Mouse (Mus musculus) neural tube, embryonic 12.5 days (tissue): ENCODE data around the gene Fbln1. TPM values are rescaled to one million over a fixed set of nuclear protein-coding genes. Genes with fewer than 3 reads are reported as not detected.
A peak's percentile ranks its signal among the peaks of the same experiment; 100 is the strongest.
"Not testable (repeated sequence)": the region's sequence is repeated elsewhere in the genome, so short reads cannot be mapped to it uniquely, and the experiment has no call there.

Experiments
- ATAC-seq: fragments of 200-750 bp; cut with Nextera tagmentation; 2 replicates; pipeline ENCODE4 v1.8.0; 2017; ENCODE audit warnings: low read depth, mild to moderate bottlenecking, moderate TSS enrichment, moderate library complexity; ENCODE audit not compliant: low FRiP score
- H3K27ac ChIP-seq: fragments of 300-500 bp; sonication (generic); 2 replicates; pipeline ENCODE4 v1.5.1; 2016
- H3K27me3 ChIP-seq: fragments of 300-500 bp; sonication (generic); replicated peaks from 2 replicates; pipeline ENCODE4 v1.6.1; 2016; ENCODE audit warnings: mild to moderate bottlenecking
- H3K36me3 ChIP-seq: fragments of 300-500 bp; sonication (generic); 2 replicates; pipeline ENCODE4 v1.6.1; 2016; ENCODE audit warnings: mild to moderate bottlenecking
- H3K4me1 ChIP-seq: fragments of 300-500 bp; sonication (generic); 2 replicates; pipeline ENCODE4 v1.6.1; 2016
- H3K4me2 ChIP-seq: fragments of 300-500 bp; sonication (generic); replicated peaks from 2 replicates; pipeline ENCODE4 v1.6.1; 2016; ENCODE audit warnings: mild to moderate bottlenecking
- H3K4me3 ChIP-seq: fragments of 300-500 bp; sonication (generic); 2 replicates; pipeline ENCODE4 v1.5.1; 2016
- H3K9ac ChIP-seq: fragments of 300-500 bp; sonication (generic); 2 replicates; pipeline ENCODE4 v1.6.1; 2016; ENCODE audit warnings: mild to moderate bottlenecking
- H3K9me3 ChIP-seq: fragments of 300-500 bp; sonication (generic); 2 replicates; pipeline ENCODE4 v1.6.1; 2016; ENCODE audit warnings: mild to moderate bottlenecking
- WGBS: fragments of 180-500 bp; shearing (Covaris S2); methylation state at CpG from one replicate; pipeline ENCODE4 v1.1.7; 2016; 5-methylcytosine and 5-hydroxymethylcytosine counted together
- polyA plus RNA-seq: library from polyadenylated mRNA; unstranded; fragments of >200 nt; fragmentation: Nextera tagmentation; extraction: Ambion mirVana; gene quantifications from 2 replicates; pipeline ENCODE4 v1.2.1, GENCODE M21; 2016

Gene Fbln1
- polyA plus RNA-seq, 1 experiment from 2014 or later = 102 TPM

DNA sequence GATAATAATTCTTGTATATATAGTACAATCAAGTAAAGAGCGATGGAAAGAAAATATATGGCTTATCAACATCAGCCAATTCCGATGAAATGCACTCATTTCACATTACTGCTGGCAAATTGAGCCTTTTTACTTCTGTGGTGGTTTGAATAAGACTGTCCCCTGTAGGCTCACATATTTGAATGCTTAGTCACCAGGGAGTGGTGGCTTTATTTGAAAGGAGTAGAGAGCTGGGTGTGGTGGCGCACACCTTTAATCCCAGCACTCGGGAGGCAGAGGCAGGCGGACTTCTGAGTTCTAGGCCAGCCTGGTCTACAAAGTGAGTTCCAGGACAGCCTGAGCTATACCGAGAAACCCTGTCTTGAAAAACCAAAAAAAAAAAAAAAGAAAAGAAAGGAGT is 127.8 kb downstream of the Fbln1 start:
- H3K4me3 ChIP-seq, ATAC-seq, H3K9ac ChIP-seq, H3K9me3 ChIP-seq, H3K27me3 ChIP-seq, H3K27ac ChIP-seq, H3K36me3 ChIP-seq, H3K4me2 ChIP-seq: not testable (repeated sequence)
- 88% methylated on average over 6 of the region's 6 CpGs for WGBS
- H3K4me1 ChIP-seq = peaks cover 12% of the 10 kb centered on the region

- H3K9me3 ChIP-seq = no peaks in the 10 kb centered on the region
- no peak overlapping the region for H3K9ac ChIP-seq
- no peaks in the 10 kb centered on the region for H3K27me3 ChIP-seq
- 66% methylated on average over 3 of the region's 3 CpGs for WGBS
- no peak overlapping the region for H3K27ac ChIP-seq
- peaks cover 16% of the 10 kb centered on the region for H3K4me1 ChIP-seq
- H3K4me3 ChIP-seq = no peak overlapping the region
- no peaks in the 10 kb centered on the region for H3K36me3 ChIP-seq
- H3K4me2 ChIP-seq = no peak overlapping the region
- ATAC-seq = no peak
Observed at GRCm38 (mm10) chr15:85334234-85334633, 128.5 kb downstream of the Fbln1 start.

DNA sequence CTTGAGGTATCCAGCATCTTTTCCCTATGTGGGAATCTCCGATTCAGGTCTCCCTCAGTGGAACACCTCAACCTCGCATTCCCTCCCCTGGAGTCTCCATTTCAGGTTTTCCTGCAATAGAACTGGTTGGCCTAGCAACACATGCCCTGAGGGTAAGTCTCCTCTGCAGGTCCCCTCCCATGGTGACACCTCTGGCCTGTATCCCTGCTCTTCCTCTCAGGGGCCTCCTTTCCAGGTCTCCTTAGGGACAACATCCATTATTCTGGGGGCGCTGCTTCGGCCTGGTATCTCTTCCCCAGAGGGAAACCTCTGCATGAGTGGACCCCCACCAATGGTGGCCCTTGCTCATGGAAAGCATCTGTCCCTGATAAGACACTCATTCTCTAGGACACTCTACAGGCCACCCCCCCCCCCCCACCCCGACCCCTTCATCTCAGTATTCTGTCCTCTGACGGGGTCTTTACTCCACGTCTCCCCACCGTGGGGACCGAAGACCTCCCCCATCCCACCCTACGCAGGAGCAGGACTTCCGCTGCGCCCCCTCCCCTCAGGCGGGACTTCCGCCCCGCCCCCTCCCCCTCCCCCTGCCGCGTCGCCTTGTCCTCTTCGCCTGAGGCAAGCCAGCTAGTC is 130.0 kb downstream of the Fbln1 start, which contains the start of gene Atxn10:
Gene Atxn10 (plus strand): TSS at position 575 of the 630 bp plus-strand sequence.
- H3K27me3 ChIP-seq = no peaks in the 10 kb centered on the region
- peak; percentile 52 for ATAC-seq
- peak within 1 kb of the TSS; percentile 95 for H3K27ac ChIP-seq
- H3K36me3 ChIP-seq = no peaks in the 10 kb centered on the region
- H3K4me2 ChIP-seq = peak within 1 kb of the TSS; percentile 83
- peak within 1 kb of the TSS; percentile 97 for H3K4me3 ChIP-seq
- no peaks in the 10 kb centered on the region for H3K9me3 ChIP-seq
- peaks cover 16% of the 10 kb centered on the region for H3K4me1 ChIP-seq
- 12% methylated on average over 17 of the region's 19 CpGs for WGBS
- peak within 1 kb of the TSS; percentile 97 for H3K9ac ChIP-seq

Other genes with a start within 250 kb of the Fbln1 start
- gene 5031439G07Rik, start 217.4 kb upstream of the Fbln1 start, polyA plus RNA-seq = 28.6 and 35.3 TPM in 2 replicates
- 0.53 and 0.61 TPM in 2 replicates for gene Upk3a, start 188.8 kb upstream of the Fbln1 start, polyA plus RNA-seq
- 23.9 and 26.0 TPM in 2 replicates for gene Fam118a, start 177.0 kb upstream of the Fbln1 start, polyA plus RNA-seq
- gene Smc1b, start 74.0 kb upstream of the Fbln1 start, polyA plus RNA-seq = 0.15 and 0.24 TPM in 2 replicates
- gene Ribc2, start 73.9 kb upstream of the Fbln1 start, polyA plus RNA-seq = 0.56 and 0.74 TPM in 2 replicates
- 453 and 459 TPM in 2 replicates for gene Atxn10, start 130.3 kb downstream of the Fbln1 start, polyA plus RNA-seq